Mouse (Mus musculus) lung, postnatal 14 days (tissue): ENCODE measurements around the gene Safb2.

Experiments
- DNase-seq: peaks from one replicate; pipeline ENCODE4 v3.0.0; 2021

Gene Safb2

GRCm38 (mm10) chr17:56559386-56559785 is 25.0 kb downstream of the Safb2 start:
- no peak for DNase-seq

- DNase-seq: peak; percentile 71
Observed at GRCm38 (mm10) chr17:56558448-56558847, 25.9 kb downstream of the Safb2 start.

- DNase-seq: peak; percentile 58
Observed at GRCm38 (mm10) chr17:56554122-56554551, 30.2 kb downstream of the Safb2 start, which contains the start of gene Gm20219. Gene Gm20219, minus strand, starts transcription at chr17:56554387.

GRCm38 (mm10) chr17:56552781-56553363 is 31.5 kb downstream of the Safb2 start:
- DNase-seq: peak; percentile 75

GRCm38 (mm10) chr17:56551841-56552581 is 32.4 kb downstream of the Safb2 start:
- no peak for DNase-seq

- DNase-seq: no peak
Observed at GRCm38 (mm10) chr17:56550784-56551475, 33.5 kb downstream of the Safb2 start.

GRCm38 (mm10) chr17:56548605-56549105 is 35.7 kb downstream of the Safb2 start:
- DNase-seq: no peak

- DNase-seq: no peak
Observed at GRCm38 (mm10) chr17:56547846-56548604, 36.4 kb downstream of the Safb2 start.

- no peak for DNase-seq
Observed at GRCm38 (mm10) chr17:56547116-56547845, 37.1 kb downstream of the Safb2 start.

- DNase-seq: no peak
Observed at GRCm38 (mm10) chr17:56546576-56546975, 37.8 kb downstream of the Safb2 start.

- no peak for DNase-seq
Observed at GRCm38 (mm10) chr17:56545945-56546344, 38.4 kb downstream of the Safb2 start.

GRCm38 (mm10) chr17:56544699-56545387 is 39.5 kb downstream of the Safb2 start:
- DNase-seq: no peak

- no peak for DNase-seq
Observed at GRCm38 (mm10) chr17:56543684-56544224, 40.6 kb downstream of the Safb2 start.

GRCm38 (mm10) chr17:56542736-56543135 is 41.6 kb downstream of the Safb2 start:
- no peak for DNase-seq

GRCm38 (mm10) chr17:56540562-56540975 is 43.8 kb downstream of the Safb2 start:
- no peak for DNase-seq

GRCm38 (mm10) chr17:56537912-56538311 is 46.5 kb downstream of the Safb2 start:
- no peak for DNase-seq

- DNase-seq: no peak
Observed at GRCm38 (mm10) chr17:56536874-56537273, 47.5 kb downstream of the Safb2 start.

GRCm38 (mm10) chr17:56536192-56536591 is 48.2 kb downstream of the Safb2 start:
- no peak for DNase-seq

GRCm38 (mm10) chr17:56524943-56525342 is 59.4 kb downstream of the Safb2 start:
- DNase-seq: no peak

- no peak for DNase-seq
Observed at GRCm38 (mm10) chr17:56522744-56523143, 61.6 kb downstream of the Safb2 start.
